Mouse (Mus musculus) intestine, embryonic 14.5 days (tissue): ENCODE results near the gene Ctsg. TPM values are rescaled to one million over a fixed set of nuclear protein-coding genes. Genes with fewer than 3 reads are reported as not detected.

Experiments used
- ATAC-seq: fragments of 200-750 bp; cut with Nextera tagmentation; replicated peaks from 2 replicates; pipeline ENCODE4 v1.8.0; 2017; ENCODE audit warnings: low read depth, moderate number of reproducible peaks, moderate TSS enrichment, moderate library complexity; ENCODE audit not compliant: low FRiP score, low TSS enrichment
- DNase-seq: peaks from one replicate; pipeline ENCODE4 v3.0.0-alpha.2; 2018; ENCODE audit warnings: low spot score
- H3K27ac ChIP-seq: fragments of 300-500 bp; sonication (generic); 2 replicates; pipeline ENCODE4 v1.5.1; 2014; ENCODE audit warnings: low read depth, mild to moderate bottlenecking, control low read depth
- H3K27me3 ChIP-seq: fragments of 300-500 bp; sonication (generic); replicated peaks from 2 replicates; pipeline ENCODE4 v1.6.1; 2014; ENCODE audit warnings: low read length, control low read depth; ENCODE audit not compliant: control insufficient read depth, insufficient read depth
- H3K36me3 ChIP-seq: fragments of 300-500 bp; sonication (generic); 2 replicates; pipeline ENCODE4 v1.6.1; 2014; ENCODE audit warnings: low read length, control low read depth; ENCODE audit not compliant: control insufficient read depth, insufficient read depth
- H3K4me1 ChIP-seq: fragments of 300-500 bp; sonication (generic); replicated peaks from 2 replicates; pipeline ENCODE4 v1.6.1; 2014; ENCODE audit warnings: low read length, control low read depth, mixed read lengths; ENCODE audit not compliant: control insufficient read depth, insufficient read depth
- H3K4me2 ChIP-seq: fragments of 300-500 bp; sonication (generic); 2 replicates; pipeline ENCODE4 v1.6.1; 2014; ENCODE audit warnings: low read length
- H3K4me3 ChIP-seq: fragments of 300-500 bp; sonication (generic); 2 replicates; pipeline ENCODE4 v1.5.1; 2014; ENCODE audit warnings: low read depth, low read length, control low read depth, mixed read lengths
- H3K9ac ChIP-seq: fragments of 300-500 bp; sonication (generic); 2 replicates; pipeline ENCODE4 v1.6.1; 2014; ENCODE audit warnings: mild to moderate bottlenecking, low read length
- H3K9me3 ChIP-seq: fragments of 300-500 bp; sonication (generic); 2 replicates; pipeline ENCODE4 v1.6.1; 2016; ENCODE audit warnings: low read length, control low read depth; ENCODE audit not compliant: control insufficient read depth
- WGBS: fragments of 180-500 bp; shearing (Covaris S2); extraction: QIAGEN DNeasy Blood & Tissue Kit; methylation state at CpG from one replicate; pipeline ENCODE4 v1.1.7; 2014; 5-methylcytosine and 5-hydroxymethylcytosine counted together
- microRNA-seq: library from miRNA; unstranded; fragments of <30 nt; microRNA quantifications from one replicate; pipeline ENCODE4, GENCODE M21; 2016
- polyA plus RNA-seq: library from polyadenylated mRNA; unstranded; fragments of >200 nt; fragmentation: Nextera tagmentation; extraction: Ambion mirVana; gene quantifications from 2 replicates; pipeline ENCODE4 v1.2.1, GENCODE M21; 2014

The Ctsg gene
- polyA plus RNA-seq, 1 experiment from 2014 or later, result not detected

- H3K4me2 ChIP-seq, result no peak overlapping the region
- DNase-seq, result no peak
- no peak overlapping the region for H3K9ac ChIP-seq
- WGBS, result 70% methylated on average over 4 of the region's 4 CpGs
- no peaks in the 10 kb centered on the region for H3K36me3 ChIP-seq
- H3K27ac ChIP-seq, result no peak overlapping the region
- H3K27me3 ChIP-seq, result no peaks in the 10 kb centered on the region
- no peaks in the 10 kb centered on the region for H3K9me3 ChIP-seq
- ATAC-seq, result no peak
- H3K4me3 ChIP-seq, result no peak overlapping the region
- no peaks in the 10 kb centered on the region for H3K4me1 ChIP-seq
Observed at GRCm38 (mm10) chr14:56057722-56058121, 44.7 kb downstream of the Ctsg start.

GRCm38 (mm10) chr14:56055408-56055807 lies 47.0 kb downstream of the Ctsg start:
- Histone ChIP-seq H3K9ac (no peak overlapping the region), H3K27ac (no peak overlapping the region), H3K27me3 (no peaks in the 10 kb centered on the region), H3K9me3 (no peaks in the 10 kb centered on the region), H3K36me3 (no peaks in the 10 kb centered on the region), H3K4me3 (no peak overlapping the region), H3K4me2 (no peak overlapping the region), H3K4me1 (no peaks in the 10 kb centered on the region)
- ATAC-seq (no peak), DNase-seq (no peak)
- 78% methylated on average over 3 of the region's 3 CpGs for WGBS

Small RNAs within 50 kb of the gene (microRNA-seq; reads per million reads assigned to microRNA genes)
- not detected for gene Mir6949

Other genes with a start within 250 kb of the Ctsg start
- 15.9 and 18.6 TPM in 2 replicates for gene Nynrin, start 248.6 kb downstream of the Ctsg start, polyA plus RNA-seq
- 0.18 and 0.23 TPM in 2 replicates for gene Cbln3, start 218.2 kb downstream of the Ctsg start, polyA plus RNA-seq
- gene Khnyn, start 217.6 kb downstream of the Ctsg start, polyA plus RNA-seq, result 10.4 and 11.2 TPM in 2 replicates
- gene Sdr39u1, start 202.3 kb downstream of the Ctsg start, polyA plus RNA-seq, result 66.2 and 70.4 TPM in 2 replicates
- gene Cma1, start 157.9 kb downstream of the Ctsg start, polyA plus RNA-seq, result 0.95 and 1.1 TPM in 2 replicates
- not detected in 2 replicates for gene Cma2, start 151.6 kb downstream of the Ctsg start, polyA plus RNA-seq
- 0.24 TPM in 2 replicates for gene Mcpt1, start 84.6 kb downstream of the Ctsg start, polyA plus RNA-seq
- gene Mcpt9, start 72.1 kb downstream of the Ctsg start, polyA plus RNA-seq, result not detected in 2 replicates
- 0.17 and 0.18 TPM in 2 replicates for gene Mcpt2, start 60.5 kb downstream of the Ctsg start, polyA plus RNA-seq
- gene Mcpt4, start 40.3 kb downstream of the Ctsg start, polyA plus RNA-seq, result 0.22 TPM in 1 of 2 replicates, not detected in the other
- 1.5 and 1.8 TPM in 2 replicates for gene Mcpt8, start 17.3 kb downstream of the Ctsg start, polyA plus RNA-seq
- not detected in 2 replicates for gene Gzme, start 18.1 kb upstream of the Ctsg start, polyA plus RNA-seq
- gene Gzmd, start 30.0 kb upstream of the Ctsg start, polyA plus RNA-seq, result not detected in 2 replicates
- not detected in 2 replicates for gene Gzmg, start 57.0 kb upstream of the Ctsg start, polyA plus RNA-seq
- not detected in 2 replicates for gene Gzmn, start 72.0 kb upstream of the Ctsg start, polyA plus RNA-seq
- gene Gzmf, start 108.8 kb upstream of the Ctsg start, polyA plus RNA-seq, result not detected in 2 replicates
- not detected in 2 replicates for gene Gzmc, start 132.1 kb upstream of the Ctsg start, polyA plus RNA-seq
- gene Gzmb, start 159.7 kb upstream of the Ctsg start, polyA plus RNA-seq, result 1.6 and 1.7 TPM in 2 replicates